Mouse (Mus musculus): ENCODE data around the gene Ptprn2. TPM values are rescaled to one million over a fixed set of nuclear protein-coding genes. Genes with fewer than 3 reads are reported as not detected.

The Ptprn2 gene
- polyA plus RNA-seq, 1 experiment = 63.0 TPM

DNA sequence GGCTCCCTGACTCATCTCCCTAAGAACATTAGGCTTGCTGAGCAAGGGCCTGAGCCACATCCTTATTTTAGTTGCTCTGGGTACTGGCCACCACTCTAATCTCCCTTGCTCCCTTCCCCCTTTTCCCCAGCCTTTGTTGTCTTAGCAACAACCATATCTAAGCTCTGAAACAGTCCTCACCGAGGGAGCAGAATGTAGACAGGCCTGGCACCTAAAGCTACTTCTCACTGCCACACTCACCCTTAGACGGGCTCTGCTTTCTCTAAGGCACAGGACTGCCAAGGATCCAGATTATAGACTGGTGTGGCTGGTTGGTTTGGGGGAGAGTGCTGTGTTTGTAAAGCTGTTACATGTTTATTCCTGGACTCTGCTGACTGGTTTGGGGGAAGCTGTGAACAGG lies 594.2 kb downstream of the Ptprn2 start:
- TF ChIP-seq CTCF (IDR thresholded peaks at IDR 0.05; ENCODE audit: borderline replicate concordance, extremely low read depth, insufficient read depth, insufficient read length) (no peak), POLR2A (IDR thresholded peaks at IDR 0.05; ENCODE audit: borderline replicate concordance, extremely low read depth, insufficient read depth, insufficient read length, poor library complexity, severe bottlenecking) (no peak)
- DNase-seq (ENCODE audit: low read depth) = no peak

DNA sequence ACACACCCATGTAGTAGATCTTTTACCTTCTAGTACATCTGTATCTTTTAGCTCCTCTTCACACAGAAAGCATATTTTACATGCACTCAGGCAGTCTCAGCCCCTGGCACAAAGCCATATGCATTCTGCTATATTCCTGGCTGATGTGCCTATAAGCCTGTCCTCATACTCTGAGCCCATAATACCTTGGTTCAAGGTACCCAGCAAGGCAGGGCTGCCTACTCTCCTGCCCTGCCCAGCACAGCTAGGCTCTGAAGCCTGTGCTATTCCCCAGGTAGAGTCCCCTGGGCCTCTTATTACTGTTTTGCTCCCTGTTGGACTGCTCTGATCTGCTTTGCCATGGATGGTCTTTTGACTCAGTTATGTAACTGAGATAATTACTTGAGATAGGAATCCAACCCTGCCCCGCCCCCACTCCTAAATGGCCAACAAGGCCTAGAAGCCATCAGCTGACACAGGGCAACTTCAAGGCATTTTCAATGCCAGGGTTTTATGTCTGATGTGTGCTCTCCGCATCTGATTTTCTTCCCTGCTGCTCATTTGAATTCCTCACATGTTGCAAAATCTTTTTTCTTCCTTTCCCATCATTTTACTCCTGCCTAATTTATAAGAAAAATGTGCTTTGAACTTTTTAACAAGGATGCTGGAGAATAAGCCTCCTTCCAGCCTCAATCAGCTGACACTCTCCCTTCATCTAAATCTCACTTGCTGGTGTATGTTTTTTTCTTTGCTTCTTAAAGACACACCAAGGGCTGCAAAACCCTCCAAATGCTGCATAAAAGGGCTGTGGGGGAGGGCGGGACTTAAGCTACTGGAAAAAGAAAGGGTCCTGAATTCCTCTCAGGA lies 598.6 kb downstream of the Ptprn2 start:
- no peak for TF ChIP-seq POLR2A (IDR thresholded peaks at IDR 0.05; ENCODE audit: borderline replicate concordance, extremely low read depth, insufficient read depth, insufficient read length, poor library complexity, severe bottlenecking)
- TF ChIP-seq CTCF (IDR thresholded peaks at IDR 0.05; ENCODE audit: borderline replicate concordance, extremely low read depth, insufficient read depth, insufficient read length) = no peak
- peak; percentile 83 for DNase-seq (ENCODE audit: low read depth)

DNA sequence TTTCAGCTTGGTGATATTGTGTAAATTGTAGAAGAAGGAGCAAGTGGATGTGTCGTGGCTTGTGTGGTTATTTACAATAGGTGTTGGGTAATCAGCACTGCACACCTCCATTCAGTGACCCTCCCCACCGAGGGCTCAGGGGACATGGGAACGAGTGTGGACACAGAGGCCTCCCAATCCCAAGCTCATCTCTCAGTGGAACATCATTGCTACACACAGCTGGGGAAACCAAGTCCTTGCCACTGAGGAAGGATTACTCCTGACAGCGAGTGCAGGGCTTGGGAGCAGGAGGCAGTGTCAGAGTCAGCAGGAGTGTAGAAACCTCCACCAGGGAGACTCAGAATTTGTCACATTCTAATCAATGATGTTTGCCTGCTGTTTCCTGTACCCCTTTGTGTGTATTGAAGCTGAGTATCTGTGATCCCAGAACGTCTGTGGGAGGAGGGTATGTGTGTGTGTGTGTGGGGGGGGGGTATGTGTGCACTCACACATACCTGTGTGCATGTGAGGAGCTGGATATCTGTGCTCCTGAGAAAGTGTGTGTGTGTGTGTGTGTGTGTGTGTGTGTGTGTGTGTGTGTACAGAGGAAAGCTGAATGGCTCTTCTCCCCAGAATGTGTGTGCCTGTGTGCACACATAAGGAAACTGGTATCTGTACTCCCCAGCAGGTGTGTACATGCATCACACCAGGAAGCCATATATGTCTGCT lies 599.3 kb downstream of the Ptprn2 start:
- no peak for DNase-seq (ENCODE audit: low read depth)
- TF ChIP-seq POLR2A (IDR thresholded peaks at IDR 0.05; ENCODE audit: borderline replicate concordance, extremely low read depth, insufficient read depth, insufficient read length, poor library complexity, severe bottlenecking) (no peak), CTCF (IDR thresholded peaks at IDR 0.05; ENCODE audit: borderline replicate concordance, extremely low read depth, insufficient read depth, insufficient read length) (no peak)

DNA sequence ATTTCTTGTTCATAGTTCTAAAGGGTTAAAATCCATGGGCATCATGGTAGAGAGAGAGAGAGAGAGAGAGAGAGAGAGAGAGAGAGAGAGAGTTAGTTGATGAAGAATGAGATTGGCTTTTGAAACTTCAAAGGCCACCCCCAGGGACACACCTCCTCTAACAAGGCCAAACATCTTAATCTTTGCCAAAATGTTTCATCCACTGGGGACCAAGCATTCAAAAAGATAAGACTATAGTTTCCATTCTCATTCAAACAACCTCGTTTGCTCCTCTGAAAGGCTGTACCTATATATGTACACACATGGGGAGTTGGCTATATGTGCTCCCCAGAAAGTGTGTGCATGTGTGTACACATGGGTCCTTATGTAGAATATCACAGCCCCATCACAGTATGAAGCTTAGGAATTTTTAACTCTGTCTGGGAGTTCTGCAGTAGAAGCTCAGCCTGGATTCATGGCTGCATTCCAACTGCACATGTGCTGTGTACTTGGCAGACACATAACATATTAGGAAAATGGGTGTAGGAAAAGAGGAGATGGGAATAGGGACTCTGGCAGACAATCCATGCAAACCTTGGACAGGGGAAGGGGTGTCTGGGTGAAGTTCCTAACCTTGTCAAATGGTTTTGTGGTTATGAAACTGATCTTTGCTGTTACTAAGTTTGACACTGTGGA lies 600.3 kb downstream of the Ptprn2 start:
- TF ChIP-seq CTCF (IDR thresholded peaks at IDR 0.05; ENCODE audit: borderline replicate concordance, extremely low read depth, insufficient read depth, insufficient read length) (no peak), POLR2A (IDR thresholded peaks at IDR 0.05; ENCODE audit: borderline replicate concordance, extremely low read depth, insufficient read depth, insufficient read length, poor library complexity, severe bottlenecking) (no peak)

DNA sequence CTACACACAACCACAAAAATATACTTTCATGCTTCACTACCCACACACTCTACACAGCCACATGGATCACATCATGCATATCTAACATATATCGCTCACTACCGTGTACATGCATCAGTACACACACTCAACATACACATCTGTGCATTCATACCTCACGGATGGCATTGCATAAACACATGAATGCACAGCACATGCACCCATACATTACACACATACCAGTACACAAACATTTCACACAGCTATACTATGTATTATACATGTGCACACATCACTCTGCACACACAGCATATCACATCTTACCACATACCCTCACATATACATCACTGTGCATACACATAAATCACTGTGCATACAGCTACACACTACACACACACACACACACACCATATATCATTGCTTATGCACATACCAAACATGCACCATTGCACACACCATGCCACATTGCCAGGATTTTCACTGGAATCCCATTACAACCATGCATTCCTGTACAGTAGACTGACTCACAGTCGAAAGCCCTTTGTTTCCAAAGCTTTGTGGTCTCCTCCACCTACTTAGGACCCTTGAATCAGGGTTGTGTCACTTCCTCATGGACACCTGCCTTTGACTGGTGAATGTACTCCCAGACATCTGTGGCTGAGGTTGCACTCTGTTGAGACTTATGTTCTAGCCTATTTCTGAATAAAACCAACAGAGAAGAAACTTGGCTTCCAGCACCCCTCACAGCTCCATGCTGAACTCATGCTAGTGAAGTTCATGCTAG lies 607.0 kb downstream of the Ptprn2 start:
- no peak for DNase-seq (ENCODE audit: low read depth)

More for the DNA sequence above, 600.3 kb downstream of the Ptprn2 start:
- peak; percentile 85 for DNase-seq (ENCODE audit: low read depth)

DNA sequence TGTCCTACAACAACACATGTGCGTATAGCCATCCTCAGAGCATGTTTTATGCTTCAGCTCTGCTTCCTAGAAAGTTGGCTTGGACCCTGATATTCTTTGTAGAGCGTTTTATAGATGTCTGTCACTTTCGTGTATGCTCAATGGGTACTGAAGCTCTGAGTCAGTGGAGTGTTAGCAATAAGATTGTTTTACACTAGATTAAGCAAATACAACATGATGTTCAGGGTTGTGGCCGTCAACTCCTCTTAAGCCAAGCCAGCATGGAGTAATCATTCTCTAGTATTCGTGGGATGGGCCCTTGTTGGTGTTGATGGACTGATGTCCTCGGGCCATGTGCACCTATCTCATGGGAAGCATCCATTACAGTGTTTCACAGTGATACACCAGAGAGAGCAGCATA lies 610.4 kb downstream of the Ptprn2 start:
- no peak for TF ChIP-seq CTCF (IDR thresholded peaks at IDR 0.05; ENCODE audit: borderline replicate concordance, extremely low read depth, insufficient read depth, insufficient read length)
- no peak for TF ChIP-seq POLR2A (IDR thresholded peaks at IDR 0.05; ENCODE audit: borderline replicate concordance, extremely low read depth, insufficient read depth, insufficient read length, poor library complexity, severe bottlenecking)
- DNase-seq (ENCODE audit: low read depth) = no peak

More for the DNA sequence above, 607.0 kb downstream of the Ptprn2 start:
- TF ChIP-seq POLR2A (IDR thresholded peaks at IDR 0.05; ENCODE audit: borderline replicate concordance, extremely low read depth, insufficient read depth, insufficient read length, poor library complexity, severe bottlenecking) (no peak), CTCF (IDR thresholded peaks at IDR 0.05; ENCODE audit: borderline replicate concordance, extremely low read depth, insufficient read depth, insufficient read length) (no peak)

DNA sequence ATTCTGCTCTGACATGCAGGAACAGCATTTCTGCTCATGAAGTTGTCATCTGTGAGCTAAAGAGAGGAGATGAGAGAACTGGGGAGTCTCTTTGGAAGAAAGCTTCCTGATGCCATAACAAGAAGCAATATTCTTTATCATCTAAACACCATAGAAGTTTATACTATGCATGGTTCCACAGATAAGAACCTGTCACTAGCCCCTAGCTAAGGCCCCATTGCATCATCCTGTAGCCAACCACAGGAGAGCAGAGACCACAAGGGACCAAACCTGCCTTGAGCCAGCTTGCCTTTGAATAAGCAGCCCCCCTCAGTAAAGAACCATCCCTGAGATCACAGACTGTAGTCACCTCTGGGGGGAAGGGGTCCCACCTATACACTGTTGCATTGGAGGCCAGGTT lies 612.8 kb downstream of the Ptprn2 start:
- no peak for TF ChIP-seq POLR2A (IDR thresholded peaks at IDR 0.05; ENCODE audit: borderline replicate concordance, extremely low read depth, insufficient read depth, insufficient read length, poor library complexity, severe bottlenecking)
- no peak for TF ChIP-seq CTCF (IDR thresholded peaks at IDR 0.05; ENCODE audit: borderline replicate concordance, extremely low read depth, insufficient read depth, insufficient read length)
- DNase-seq (ENCODE audit: low read depth) = no peak

DNA sequence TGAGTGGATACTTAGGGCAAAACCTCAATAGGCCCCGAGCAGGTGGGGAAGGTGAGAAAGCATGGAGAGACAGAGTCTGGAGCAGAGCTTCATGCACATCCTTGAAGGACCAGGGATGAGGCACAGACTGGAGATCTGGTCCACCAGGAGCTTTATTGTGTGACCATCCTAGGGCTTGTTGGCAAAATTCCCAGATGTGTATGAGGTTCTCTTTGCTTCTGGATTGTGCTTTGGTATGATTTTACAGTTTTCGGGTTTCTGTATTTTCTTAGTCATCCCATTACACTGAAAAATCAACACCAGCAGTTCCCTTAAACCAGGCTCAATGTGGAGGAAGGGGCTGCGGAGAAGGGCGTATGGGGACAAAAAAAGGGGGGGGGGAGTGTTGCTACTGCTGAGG lies 621.2 kb downstream of the Ptprn2 start:
- TF ChIP-seq POLR2A (IDR thresholded peaks at IDR 0.05; ENCODE audit: borderline replicate concordance, extremely low read depth, insufficient read depth, insufficient read length, poor library complexity, severe bottlenecking) = no peak
- no peak for TF ChIP-seq CTCF (IDR thresholded peaks at IDR 0.05; ENCODE audit: borderline replicate concordance, extremely low read depth, insufficient read depth, insufficient read length)
- DNase-seq (ENCODE audit: low read depth) = no peak

DNA sequence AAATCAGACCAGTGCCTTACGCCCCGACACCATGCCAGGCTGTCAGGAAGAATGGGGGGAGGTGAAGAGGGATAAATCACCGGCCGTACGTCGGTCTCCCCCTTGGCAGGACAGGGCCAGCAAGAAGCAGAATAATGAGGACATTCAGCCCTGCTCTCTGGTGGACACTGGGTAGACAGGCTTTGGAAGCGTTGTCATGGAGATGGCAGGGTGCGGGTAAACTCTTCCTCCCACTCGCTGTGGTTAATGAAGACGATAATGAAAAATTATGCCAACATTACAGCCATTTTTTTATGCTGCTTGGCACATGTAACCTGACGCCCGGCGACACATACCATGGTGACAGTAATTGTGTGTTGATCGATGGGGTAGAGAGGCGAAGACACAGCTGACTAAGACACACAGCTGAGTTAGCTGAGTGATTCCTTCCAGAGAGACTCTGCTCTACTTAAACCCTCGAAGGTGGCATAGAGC lies 621.7 kb downstream of the Ptprn2 start:
- TF ChIP-seq CTCF (IDR thresholded peaks at IDR 0.05; ENCODE audit: borderline replicate concordance, extremely low read depth, insufficient read depth, insufficient read length) = peak; percentile 25; the same call in 1 of the 2 replicates
- TF ChIP-seq POLR2A (IDR thresholded peaks at IDR 0.05; ENCODE audit: borderline replicate concordance, extremely low read depth, insufficient read depth, insufficient read length, poor library complexity, severe bottlenecking) = no peak
- peak; percentile 95 for DNase-seq (ENCODE audit: low read depth)

DNA sequence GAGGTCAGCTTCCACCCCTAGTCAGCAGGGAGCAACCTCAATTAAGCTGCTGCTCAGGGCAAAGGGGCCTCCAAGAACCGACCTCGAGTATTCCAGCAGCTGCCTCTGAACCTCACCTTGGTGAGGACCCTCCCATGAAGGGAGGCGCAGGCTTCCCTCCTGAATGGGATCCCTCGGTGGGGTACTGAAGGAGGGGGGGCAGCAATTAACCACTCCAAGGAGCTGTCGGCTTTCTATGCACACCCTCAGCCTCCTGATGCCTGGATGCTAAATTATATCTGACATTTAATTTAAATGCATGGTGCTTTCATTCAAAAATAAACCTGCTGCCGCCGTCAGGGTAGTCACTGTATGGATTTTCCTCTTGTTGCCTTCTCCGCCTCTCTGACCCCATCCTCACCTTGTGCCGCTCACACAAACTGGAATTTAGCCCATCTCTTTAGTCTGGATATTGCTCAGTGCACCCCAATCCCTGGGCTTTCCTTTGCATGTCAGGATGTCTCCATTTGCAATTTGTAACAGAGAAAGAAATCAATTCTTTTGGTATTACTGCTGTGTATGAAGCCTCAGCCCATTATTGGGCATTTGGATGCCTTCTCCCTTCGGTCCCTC lies 629.8 kb downstream of the Ptprn2 start:
- TF ChIP-seq CTCF (IDR thresholded peaks at IDR 0.05; ENCODE audit: borderline replicate concordance, extremely low read depth, insufficient read depth, insufficient read length) (no peak), POLR2A (IDR thresholded peaks at IDR 0.05; ENCODE audit: borderline replicate concordance, extremely low read depth, insufficient read depth, insufficient read length, poor library complexity, severe bottlenecking) (no peak)
- peak; percentile 52 for DNase-seq (ENCODE audit: low read depth)
